Mouse (Mus musculus) T-cell, adult 66 days (primary cell): ENCODE results near the gene Shh. TPM values are rescaled to one million over a fixed set of nuclear protein-coding genes. Genes with fewer than 3 reads are reported as not detected.

Experiments
- total RNA-seq, 2 experiments: library from RNA; stranded (reverse); gene quantifications; 3 replicates in 1 of 2; 4 replicates in 1 of 2; pipeline ENCODE4 v1.2.4; 2023

Shh gene
- not detected for total RNA-seq

DNA sequence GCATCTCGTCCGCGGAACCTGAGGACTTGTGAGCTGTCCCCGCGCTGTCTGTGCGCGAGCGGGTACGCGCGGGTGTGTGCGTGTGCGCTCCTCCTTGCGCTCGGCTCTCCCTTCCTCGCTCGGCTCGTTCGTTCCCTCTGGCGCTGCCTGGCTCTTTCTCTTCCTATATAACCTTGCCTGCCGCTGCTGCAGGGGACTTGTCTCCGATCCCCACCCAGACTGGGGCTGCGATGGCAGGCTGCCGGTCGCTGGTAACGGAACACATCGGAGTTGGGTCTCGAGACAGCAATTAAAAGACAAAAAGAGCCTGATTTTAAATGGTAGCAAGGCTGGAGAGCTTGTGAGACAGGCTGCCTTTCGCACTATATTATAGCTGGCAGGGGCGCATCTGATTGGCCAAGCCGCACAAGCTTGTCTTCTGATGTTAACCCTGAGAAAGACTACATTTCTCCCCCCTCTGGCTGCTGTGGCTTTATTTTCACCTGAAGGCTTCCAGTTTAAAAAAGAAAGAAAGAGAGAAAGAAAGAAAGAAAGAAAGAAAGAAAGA lies at the start of gene Shh:
Shh (minus strand) TSS at position 497 of the 547 bp plus-strand sequence.

Other genes starting within 250 kb of the Shh start
- not detected for gene Cnpy1, start 221.4 kb downstream of the Shh start, total RNA-seq
- gene Rbm33, start 150.1 kb downstream of the Shh start, total RNA-seq, result 100 to 1,000 TPM; 158 to 161 TPM